Mouse (Mus musculus): ENCODE data around the gene Prm1.
"Not testable (repeated sequence)": the region's sequence is repeated elsewhere in the genome, so short reads cannot be mapped to it uniquely, and the experiment has no call there.

Prm1 gene

DNA sequence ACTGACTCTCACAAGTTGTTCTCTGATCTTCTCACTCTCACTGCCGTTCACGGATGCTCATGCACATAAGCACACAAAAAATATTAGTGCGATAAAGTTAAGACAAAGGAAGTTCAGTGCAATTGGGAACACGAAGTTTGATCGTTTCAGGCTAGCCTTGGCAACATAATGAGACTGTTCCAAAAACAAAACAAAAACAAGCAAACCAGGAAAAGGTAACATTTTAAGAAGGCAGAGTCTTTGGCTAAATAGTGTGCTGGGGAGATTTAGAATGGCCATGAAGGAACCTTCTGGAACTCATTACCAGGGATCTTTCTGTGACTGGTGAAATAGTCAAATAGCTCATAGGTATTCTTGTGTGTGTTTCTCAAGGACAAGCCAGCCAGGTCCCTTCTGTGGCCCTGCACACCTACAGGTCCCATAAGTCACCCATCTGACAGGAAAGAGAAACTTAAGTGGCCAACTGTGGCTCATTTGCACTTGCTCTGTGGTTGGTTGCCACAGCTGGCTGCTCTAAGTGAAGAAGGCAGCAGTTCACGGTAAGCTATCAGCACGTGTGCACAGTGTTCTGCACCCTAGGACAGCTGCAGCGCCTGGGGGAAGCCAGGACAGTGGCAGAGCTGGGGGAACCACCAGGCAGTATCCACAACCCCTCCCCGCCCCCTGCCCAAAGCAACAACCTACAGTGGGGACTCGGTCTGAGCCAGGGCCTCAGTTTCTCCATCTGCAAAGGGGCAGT, at the start of gene Prm1:
Gene Prm1, minus strand, starts transcription at position 51 of the 739 bp plus-strand sequence.
- DNase-seq (ENCODE audit: low spot score), result no peak

- DNase-seq (ENCODE audit: low spot score), result not testable (repeated sequence)
These were observed 46.6 kb upstream of the Prm1 start for GRCm38 (mm10) chr16:10852216-10852615.

DNA sequence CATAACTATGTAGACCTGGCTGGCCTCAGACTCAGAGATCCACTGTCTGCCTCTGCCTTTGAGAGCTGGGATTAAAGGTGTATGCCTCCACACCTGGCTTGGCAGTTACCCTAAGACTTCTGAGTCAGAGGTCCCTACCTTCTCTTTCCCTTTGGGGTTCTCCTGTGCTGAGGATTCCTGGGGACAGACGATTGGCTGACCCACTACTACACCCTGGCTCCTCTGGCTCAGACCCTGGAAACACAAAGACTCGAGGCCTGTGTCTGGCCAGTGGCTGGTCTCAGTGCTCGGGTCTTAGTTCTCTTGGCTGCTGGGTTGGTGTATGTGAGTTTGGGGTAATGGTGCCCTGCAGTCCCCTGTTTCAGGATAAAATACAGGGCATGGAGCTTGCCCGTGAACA, 45.3 kb upstream of the Prm1 start:
- DNase-seq (ENCODE audit: low spot score), result no peak

- DNase-seq (ENCODE audit: low spot score), result peak; percentile 83
These were observed 44.6 kb upstream of the Prm1 start for GRCm38 (mm10) chr16:10849965-10850861.

DNA sequence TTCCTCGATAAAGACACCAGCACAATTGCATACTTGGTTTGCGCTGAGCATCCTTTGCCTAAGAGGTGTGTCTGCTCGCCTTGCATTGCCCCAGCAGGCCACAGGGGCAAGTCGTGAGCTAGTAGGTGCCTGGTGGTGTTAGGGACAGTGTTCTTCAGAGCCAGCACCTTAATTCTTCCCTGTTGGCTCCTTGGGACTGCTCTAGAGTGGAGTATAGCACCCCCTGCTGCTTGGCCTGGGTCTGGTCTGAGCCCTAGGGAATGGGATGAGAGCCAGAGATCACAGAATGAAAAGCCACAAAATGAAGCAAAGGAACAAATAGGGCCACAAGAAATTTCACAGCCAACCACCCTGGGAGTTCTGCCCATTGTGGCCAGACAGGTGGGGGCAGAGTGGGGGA, 40.9 kb upstream of the Prm1 start:
- DNase-seq (ENCODE audit: low spot score), result peak; percentile 77

DNA sequence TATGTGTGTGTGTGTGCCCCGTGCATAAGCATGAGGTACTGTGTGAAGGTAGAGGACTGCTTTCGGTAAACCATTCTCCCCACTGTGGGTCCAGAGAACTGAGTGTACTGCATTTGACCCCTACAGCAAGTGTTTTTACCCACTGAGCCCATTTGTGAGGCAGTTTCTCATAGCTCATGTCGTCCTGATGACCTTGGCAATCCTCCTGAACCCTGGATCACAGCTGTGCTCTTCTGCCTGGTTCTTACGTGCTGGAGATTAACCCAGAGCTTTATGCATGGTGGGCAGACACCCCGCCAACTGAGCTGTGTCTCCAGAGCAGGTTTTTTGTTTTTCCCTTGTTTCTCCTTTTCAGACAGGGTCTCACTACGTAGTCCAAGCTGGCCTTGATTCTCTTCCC, 40.3 kb upstream of the Prm1 start:
- DNase-seq (ENCODE audit: low spot score), result no peak

DNA sequence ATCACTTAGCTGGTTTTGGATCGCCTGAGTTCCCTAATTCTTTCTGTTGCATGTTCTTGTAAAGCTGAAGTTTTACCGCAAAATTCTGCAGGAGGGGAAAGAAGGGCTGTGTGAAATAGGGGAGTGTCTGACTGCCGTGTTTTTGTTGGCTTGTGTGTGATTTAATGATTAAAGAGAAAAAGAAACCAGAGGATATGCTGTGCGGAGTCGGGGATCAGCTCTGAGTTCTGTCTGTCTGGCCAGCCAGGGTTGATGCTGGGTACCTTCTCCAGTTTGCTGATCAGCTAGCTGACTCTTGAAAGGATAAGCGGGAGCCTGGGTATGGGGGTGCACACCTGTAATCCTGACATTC, 38.7 kb upstream of the Prm1 start:
- no peak for DNase-seq (ENCODE audit: low spot score)

- no peak for DNase-seq (ENCODE audit: low spot score)
These were observed 38.1 kb upstream of the Prm1 start for GRCm38 (mm10) chr16:10843486-10844318.

GRCm38 (mm10) chr16:10842282-10842855, 36.7 kb upstream of the Prm1 start:
- DNase-seq (ENCODE audit: low spot score), result no peak

GRCm38 (mm10) chr16:10840018-10840417, 34.4 kb upstream of the Prm1 start:
- DNase-seq (ENCODE audit: low spot score), result no peak

DNA sequence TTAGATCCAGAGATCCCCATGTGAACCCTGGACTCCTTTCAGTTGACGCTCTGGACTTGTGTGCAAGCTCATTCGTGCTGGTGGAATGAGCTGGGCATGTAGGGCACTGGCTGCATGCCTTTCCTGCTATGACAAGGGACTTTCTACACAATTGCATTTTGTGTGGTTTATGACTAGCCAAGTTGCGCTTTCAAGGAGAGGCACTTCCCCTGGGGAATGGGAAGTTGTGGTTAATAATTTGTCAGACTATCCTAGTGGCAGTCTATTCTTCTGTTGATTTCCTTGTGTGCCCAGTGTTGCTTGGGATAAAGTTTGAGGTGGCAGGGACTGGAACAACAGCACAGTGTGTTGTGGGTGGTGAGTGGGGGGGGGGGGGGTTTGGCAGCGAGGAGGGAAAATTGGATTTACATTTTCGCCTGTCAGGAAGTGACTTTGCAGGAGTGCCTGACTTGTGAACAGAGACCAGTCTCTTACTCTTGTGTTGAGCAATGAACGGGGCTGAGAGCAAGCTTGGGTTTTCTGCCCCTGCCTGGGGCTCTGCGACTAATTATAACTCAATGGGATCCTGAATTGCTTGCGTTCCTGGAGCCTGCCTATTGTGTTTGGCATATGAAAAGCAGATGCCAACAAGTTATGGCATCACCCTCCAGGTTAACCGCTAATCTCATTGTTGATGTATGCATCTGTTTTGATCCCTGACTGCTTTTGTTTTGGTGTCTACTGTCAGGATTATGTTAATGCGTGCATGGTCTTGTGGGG, 33.0 kb upstream of the Prm1 start:
- peak; percentile 12 for DNase-seq (ENCODE audit: low spot score)

DNA sequence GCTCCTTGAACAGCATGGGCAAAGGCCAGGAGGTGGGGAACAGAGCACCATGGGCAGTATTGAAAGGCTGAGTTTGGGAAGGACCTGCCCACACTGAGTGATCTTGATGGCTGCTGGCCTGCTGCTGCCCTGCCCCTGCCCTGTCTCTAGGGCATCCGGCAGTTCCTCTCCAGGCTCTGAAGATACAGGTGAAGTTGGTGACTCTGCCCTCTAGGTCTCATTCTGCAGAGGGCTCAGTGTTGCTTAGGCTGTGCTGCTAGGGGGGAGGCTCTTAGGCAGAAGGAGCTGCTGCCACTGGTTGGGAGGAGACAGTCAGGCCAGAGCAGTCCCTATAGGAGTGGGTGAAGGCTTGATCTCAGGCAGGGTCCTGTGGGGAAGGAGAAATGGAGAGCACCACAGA, 32.3 kb upstream of the Prm1 start:
- DNase-seq (ENCODE audit: low spot score), result no peak

GRCm38 (mm10) chr16:10837250-10837649, 31.6 kb upstream of the Prm1 start:
- DNase-seq (ENCODE audit: low spot score), result no peak

- DNase-seq (ENCODE audit: low spot score), result no peak
These were observed 30.7 kb upstream of the Prm1 start for GRCm38 (mm10) chr16:10836388-10836787.

- peak; percentile 88 for DNase-seq (ENCODE audit: low spot score)
These were observed 29.4 kb upstream of the Prm1 start, which contains the start of gene Rmi2 for GRCm38 (mm10) chr16:10834911-10835587. Gene Rmi2 (plus strand): TSS chr16:10835059.

GRCm38 (mm10) chr16:10834542-10834910, 28.9 kb upstream of the Prm1 start:
- DNase-seq (ENCODE audit: low spot score), result no peak

DNA sequence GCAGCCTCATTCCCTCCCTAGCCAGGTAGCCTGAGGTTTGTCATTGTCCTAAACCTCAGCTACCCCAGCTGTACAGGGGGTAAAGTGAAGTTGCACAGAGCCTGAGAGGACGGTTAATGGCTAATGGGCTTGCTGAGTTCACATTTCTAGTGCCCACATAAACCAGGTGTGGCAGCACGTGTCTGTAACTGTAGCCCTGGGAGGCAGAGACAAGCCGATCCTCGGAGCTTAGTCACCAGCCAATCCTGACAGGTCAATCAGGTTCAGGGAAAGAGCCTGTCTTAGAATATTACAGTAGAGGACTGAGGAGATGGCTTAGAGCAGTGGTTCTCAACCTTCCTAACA, 22.8 kb upstream of the Prm1 start:
- peak; percentile 23 for DNase-seq (ENCODE audit: low spot score)

DNA sequence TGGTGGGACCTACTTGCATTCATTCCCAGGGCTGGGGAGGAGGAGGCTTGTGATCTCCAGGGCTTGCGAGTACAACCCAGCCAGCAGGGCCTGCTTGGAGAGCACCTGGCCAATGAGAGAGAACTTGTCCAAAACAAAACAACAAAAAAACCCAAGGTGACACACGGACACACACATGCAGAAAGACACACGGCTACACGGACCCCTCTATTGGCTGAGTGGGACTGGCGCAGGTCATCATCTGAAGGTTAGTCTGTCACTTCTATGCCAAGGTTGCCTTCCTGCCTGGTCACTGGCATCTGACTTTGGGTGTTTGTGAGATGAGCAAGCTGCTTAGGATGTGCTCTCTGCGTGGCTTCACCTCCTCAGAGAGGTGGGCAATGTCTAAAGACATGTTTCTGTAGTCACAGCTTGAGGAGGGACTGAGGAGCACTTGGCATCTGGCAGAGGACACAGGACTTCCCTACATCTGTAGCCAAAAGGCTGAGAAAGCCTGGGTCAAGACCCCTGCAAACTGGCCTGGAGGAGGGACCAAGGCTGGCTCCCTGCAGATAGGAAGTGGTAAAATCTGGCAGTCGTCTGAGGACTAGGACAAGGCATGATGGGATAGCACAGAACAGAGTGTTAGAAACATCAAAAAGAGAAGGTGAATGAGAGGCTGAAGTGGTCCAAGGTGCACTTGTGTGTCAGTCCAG, 22.3 kb upstream of the Prm1 start:
- no peak for DNase-seq (ENCODE audit: low spot score)

DNA sequence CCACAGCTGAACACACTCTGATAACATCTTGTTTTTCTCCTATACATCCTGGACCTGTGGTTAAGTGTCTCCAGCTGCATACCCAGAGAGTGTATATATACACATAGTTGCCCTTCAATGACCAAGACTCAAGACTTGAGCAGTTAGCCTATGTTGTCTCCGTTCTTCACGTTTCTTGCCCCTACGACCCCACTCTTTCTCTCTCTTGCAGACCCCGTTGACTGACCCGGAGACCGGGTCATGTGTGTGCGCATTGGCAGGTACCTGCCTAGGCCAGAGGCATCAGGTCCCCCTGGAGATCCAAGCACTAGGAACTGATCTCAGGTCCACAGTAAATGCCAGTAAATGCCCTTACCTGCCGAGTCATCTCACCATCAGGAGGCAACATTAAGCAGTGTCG, 21.6 kb upstream of the Prm1 start:
- no peak for DNase-seq (ENCODE audit: low spot score)

GRCm38 (mm10) chr16:10825840-10826239, 20.2 kb upstream of the Prm1 start:
- no peak for DNase-seq (ENCODE audit: low spot score)
